Mouse (Mus musculus) olfactory bulb, adult 2 months (tissue): ENCODE measurements around the gene Srp9. TPM values are rescaled to one million over a fixed set of nuclear protein-coding genes. Genes with fewer than 3 reads are reported as not detected.

Source experiments
- H3K27ac ChIP-seq: fragments of 200-500 bp; 2 replicates; pipeline ENCODE4 v1.5.1; 2012; ENCODE audit warnings: low read depth, low read length; ENCODE audit not compliant: insufficient read depth
- H3K4me1 ChIP-seq: fragments of 200-500 bp; 2 replicates; pipeline ENCODE4 v1.6.1; 2012; ENCODE audit warnings: low read length; ENCODE audit not compliant: control insufficient read depth, insufficient read depth
- H3K4me3 ChIP-seq: fragments of 200-500 bp; 2 replicates; pipeline ENCODE4 v1.5.1; 2012; ENCODE audit warnings: mild to moderate bottlenecking, low read depth, low read length, moderate library complexity; ENCODE audit not compliant: insufficient read depth
- CTCF ChIP-seq: fragments of 200-500 bp; IDR thresholded peaks from 2 replicates; pipeline ENCODE4 v1.5.1; 2012; ENCODE audit warnings: low read depth, mild to moderate bottlenecking, low read length, moderate library complexity; ENCODE audit not compliant: insufficient read depth
- POLR2A ChIP-seq: fragments of 200-500 bp; IDR thresholded peaks from 2 replicates; pipeline ENCODE4 v1.6.1; 2012; ENCODE audit warnings: mild to moderate bottlenecking, low read depth, low read length, moderate library complexity; ENCODE audit not compliant: insufficient read depth
- WGBS: fragments of 180-500 bp; shearing (Covaris S2); methylation state at CpG from one replicate; pipeline ENCODE4 v1.1.7; 2018; 5-methylcytosine and 5-hydroxymethylcytosine counted together
- polyA plus RNA-seq: library from polyadenylated mRNA; stranded (reverse); fragments of >200 nt; gene quantifications from 2 replicates; pipeline ENCODE4 v1.2.4, GENCODE M21; 2012; ENCODE audit warnings: low replicate concordance; ENCODE audit not compliant: missing spikeins, insufficient read depth, insufficient read length

Srp9 gene
- polyA plus RNA-seq, 1 experiment, result not detected

DNA sequence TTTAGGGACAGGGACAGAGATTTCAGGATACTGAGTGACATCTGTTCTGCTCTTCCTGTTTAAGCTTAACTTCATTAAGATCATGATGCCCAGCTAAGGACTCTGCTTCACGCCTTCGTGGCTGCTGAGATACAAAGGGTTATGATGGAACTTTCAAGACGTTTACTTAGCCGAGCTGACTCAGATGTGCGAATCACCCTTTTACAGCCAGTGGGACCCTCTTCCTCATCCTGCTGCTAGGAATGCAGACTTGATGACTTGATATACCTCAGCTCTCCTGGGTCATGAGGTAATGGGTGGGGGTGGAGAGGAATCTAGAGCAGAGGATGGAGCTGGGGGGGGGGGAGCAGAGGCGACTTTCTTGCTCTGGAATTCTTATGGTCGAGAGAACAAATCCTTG is 33.3 kb upstream of the Srp9 start:
- Histone ChIP-seq H3K4me3 (no peak overlapping the region), H3K27ac (no peak overlapping the region), H3K4me1 (peaks cover 26% of the 10 kb centered on the region)
- no peak for TF ChIP-seq CTCF
- TF ChIP-seq POLR2A, result no peak
- 81% methylated on average over 7 of the region's 7 CpGs for WGBS

DNA sequence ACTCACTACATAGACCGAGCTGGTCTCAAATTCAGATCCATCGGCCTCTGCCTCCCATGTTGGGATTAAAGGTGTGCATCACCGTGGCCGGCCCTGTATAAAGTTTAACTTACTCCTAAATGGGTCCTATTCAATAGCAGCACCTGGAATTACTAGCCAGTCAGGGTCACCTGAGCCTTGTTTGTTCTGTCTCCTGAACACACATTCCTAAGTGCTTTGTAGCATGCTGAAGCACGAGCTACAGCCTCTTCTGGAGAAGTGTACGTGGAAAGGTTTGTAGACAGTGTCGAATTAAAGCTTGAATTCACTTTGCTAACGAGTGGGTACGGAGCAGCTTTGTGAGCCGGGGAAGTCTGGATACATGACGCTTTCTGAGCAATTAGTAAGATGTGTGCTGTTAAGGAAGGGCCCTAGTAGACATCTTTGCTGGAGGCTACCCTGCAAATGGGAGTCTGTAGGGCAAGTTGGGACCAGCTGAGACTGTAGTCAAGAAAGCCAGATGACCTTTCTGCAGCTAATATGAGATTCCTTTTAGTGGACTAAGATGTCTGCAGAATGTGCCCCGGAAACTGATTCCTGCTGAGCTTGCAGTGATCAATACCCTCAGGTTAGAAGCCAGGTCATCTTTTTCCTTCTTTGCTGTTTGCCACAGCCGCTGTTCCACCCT is 32.7 kb upstream of the Srp9 start:
- TF ChIP-seq POLR2A (no peak), CTCF (no peak)
- WGBS, result 69% methylated on average over 13 of the region's 13 CpGs

DNA sequence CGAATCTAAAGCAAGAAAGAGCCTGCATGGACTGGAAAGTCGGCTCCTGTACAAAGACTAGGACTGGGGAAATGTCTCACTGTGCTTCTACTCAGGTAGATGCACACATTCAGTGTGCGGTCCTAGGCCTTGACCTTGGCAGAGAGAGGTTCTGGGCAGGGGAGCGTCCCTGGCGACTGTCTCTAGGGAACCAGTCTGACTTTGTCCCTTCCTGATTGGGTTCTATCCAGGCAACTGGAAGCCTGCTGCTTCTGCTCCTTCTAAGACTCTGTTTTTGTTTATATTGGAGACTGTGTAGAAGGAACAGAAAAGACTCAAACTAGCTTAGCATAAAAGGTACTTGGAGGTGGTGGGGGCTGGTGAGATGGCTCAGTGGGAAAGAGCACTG is 32.1 kb upstream of the Srp9 start:
- TF ChIP-seq POLR2A (no peak), CTCF (no peak)
- no peak overlapping the region for H3K4me3 ChIP-seq
- no peak overlapping the region for H3K27ac ChIP-seq
- WGBS, result 73% methylated on average over 5 of the region's 5 CpGs
- peaks cover 30% of the 10 kb centered on the region for H3K4me1 ChIP-seq

More for the DNA sequence above, 32.7 kb upstream of the Srp9 start:
- H3K27ac ChIP-seq, result no peak overlapping the region
- no peak overlapping the region for H3K4me3 ChIP-seq
- peaks cover 28% of the 10 kb centered on the region for H3K4me1 ChIP-seq

DNA sequence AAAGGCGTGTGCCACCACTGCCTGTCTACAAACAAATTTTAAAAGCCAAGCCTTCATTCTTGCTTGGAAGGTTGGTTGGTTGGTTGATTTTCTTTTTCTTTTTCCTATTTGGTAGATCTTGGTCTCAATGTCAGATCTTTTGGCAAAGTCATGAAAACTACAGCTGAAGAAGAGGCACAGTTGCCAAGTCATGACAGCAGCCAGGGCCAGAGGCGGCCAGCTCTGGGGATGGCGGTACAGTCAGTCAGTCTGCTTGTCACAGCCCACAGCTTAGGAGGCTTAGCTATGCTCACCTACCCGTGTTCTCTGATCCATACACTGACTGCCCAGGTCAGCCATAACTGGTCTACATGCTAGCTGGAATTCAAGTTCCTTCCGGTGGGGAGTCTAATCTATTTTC is 31.1 kb upstream of the Srp9 start:
- TF ChIP-seq POLR2A (no peak), CTCF (no peak)
- 80% methylated on average over 5 of the region's 5 CpGs for WGBS
- Histone ChIP-seq H3K4me1 (peaks cover 30% of the 10 kb centered on the region), H3K4me3 (no peak overlapping the region), H3K27ac (no peak overlapping the region)

DNA sequence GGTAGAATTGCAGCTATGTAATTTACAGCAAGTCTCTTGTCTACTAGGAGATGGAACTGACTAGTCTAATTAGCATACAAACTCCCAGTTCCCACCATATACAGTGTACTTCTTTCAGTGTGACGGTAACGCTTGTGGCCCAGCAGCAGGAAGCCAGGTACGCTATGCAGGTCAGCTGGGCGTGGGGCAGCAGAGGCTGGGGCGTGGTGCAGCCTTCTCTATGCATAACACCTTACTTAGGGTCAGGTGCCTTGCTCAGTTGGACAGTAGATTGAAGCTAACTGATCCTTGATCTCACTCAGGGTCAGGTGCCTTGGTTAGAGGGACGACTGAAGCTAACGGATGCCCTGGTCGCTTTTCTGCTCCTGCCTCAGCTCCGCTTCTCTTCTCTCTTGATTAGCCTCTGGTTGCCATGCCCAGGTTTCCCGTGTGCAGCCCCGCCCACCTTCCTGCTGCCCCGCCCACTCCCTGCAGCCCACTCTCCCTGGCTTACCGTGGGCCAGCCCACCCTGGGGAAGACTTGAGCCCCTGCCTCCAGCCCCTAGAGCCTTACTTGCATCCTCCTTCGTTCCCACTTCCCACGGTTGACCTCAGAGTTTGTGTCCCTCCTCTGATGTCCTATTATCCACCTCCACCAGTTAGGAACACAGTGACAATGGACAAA is 29.9 kb upstream of the Srp9 start:
- Histone ChIP-seq H3K4me1 (peaks cover 23% of the 10 kb centered on the region), H3K27ac (no peak overlapping the region), H3K4me3 (no peak overlapping the region)
- WGBS, result 62% methylated on average over 15 of the region's 15 CpGs
- TF ChIP-seq POLR2A (no peak), CTCF (no peak)

DNA sequence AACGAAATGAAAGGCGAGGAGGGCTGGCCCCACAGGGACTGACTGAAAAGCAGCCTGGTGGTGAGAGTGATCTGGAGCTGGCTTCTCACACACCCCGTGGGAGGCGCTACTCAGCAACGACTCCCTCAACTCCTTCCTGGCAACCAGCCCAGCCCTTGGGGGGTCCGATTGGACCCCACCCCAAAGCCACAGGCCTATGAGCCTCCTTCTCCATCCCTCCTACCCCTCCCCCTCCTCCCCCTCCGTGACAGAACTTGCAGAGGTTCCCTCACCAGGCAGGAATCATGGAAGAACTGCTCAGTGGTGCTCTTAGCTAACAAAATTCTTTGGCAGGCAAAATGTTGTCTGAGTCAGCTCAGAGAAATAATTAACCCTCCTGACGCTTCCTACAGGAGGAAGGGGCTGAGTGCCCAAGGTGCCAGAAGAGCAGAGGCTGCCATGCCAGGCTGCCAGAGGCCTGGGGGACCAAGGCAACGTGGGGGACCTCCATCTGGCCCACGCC is 29.2 kb upstream of the Srp9 start:
- no peak for TF ChIP-seq CTCF
- TF ChIP-seq POLR2A, result no peak
- WGBS, result 10% methylated on average over 10 of the region's 10 CpGs
- H3K27ac ChIP-seq, result no peak overlapping the region

DNA sequence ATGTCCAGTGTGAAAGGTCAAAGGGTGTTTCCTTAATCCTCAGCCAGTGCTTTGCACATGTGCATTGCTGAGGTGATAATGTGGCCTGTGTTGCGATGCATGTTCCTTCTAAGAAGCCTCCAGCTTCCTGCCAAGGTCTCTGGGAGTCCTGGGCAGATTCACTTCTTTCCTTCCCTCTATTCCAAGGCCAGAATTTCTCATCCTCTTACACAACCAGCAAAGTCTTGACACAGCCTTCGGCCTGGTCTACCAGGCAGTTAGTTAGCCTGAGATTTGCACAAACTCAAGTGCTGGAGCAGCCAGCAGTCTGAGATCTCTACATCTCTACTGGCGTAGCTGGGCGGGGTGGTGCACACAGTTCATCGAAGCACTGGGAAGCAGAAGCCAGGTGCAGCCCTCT is 27.8 kb upstream of the Srp9 start:
- no peak overlapping the region for H3K27ac ChIP-seq
- H3K4me1 ChIP-seq, result peaks cover 17% of the 10 kb centered on the region
- 78% methylated on average over 5 of the region's 5 CpGs for WGBS
- H3K4me3 ChIP-seq, result no peak overlapping the region
- TF ChIP-seq CTCF, result no peak
- no peak for TF ChIP-seq POLR2A

More for the DNA sequence above, 29.2 kb upstream of the Srp9 start:
- H3K4me3 ChIP-seq, result no peak overlapping the region
- peaks cover 19% of the 10 kb centered on the region for H3K4me1 ChIP-seq

DNA sequence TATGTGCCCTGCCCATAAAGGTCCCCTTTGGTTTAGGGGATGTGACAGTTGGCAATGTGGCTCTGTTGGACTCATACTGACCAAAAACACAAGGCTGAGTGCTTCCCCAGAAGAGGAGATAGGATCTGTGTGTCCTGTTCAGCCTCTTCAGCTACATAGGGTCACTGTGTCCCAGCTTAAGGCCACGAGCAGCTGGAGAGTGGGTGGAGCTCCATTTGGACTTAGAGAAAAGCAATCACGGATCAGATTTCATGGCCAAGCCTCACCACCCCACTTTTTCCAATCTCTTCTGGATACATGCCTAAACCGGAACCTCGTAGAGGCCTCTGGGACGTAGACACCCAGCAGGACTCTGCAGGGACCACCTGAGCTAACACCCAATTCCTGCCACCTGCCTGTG is 25.5 kb upstream of the Srp9 start:
- TF ChIP-seq POLR2A (no peak), CTCF (no peak)
- H3K4me1 ChIP-seq, result peaks cover 19% of the 10 kb centered on the region
- no peak overlapping the region for H3K27ac ChIP-seq
- 85% methylated on average over 5 of the region's 5 CpGs for WGBS
- H3K4me3 ChIP-seq, result no peak overlapping the region

DNA sequence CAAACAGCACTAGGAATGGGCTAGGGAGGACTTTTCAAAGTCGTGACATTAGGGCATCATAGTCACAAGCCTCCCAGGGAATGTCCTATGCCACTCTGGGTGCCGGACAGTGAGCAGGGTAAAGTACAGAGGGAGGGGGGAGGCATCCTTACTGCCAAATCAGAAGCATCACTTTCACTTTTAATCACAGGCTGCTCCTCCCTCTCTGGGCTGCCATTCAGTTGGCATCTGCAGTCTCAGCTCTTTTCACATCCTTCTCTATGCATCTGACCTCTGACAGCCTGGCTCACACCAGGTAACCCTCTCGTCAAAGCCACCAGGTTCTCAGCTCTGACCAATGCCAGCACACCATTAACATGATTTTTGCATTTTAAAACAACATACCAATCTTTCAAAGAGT is 24.1 kb upstream of the Srp9 start:
- 51% methylated on average over 3 of the region's 3 CpGs for WGBS
- H3K27ac ChIP-seq, result no peak overlapping the region
- H3K4me1 ChIP-seq, result peaks cover 11% of the 10 kb centered on the region
- TF ChIP-seq POLR2A (no peak), CTCF (no peak)
- H3K4me3 ChIP-seq, result no peak overlapping the region
